Mouse (Mus musculus): ENCODE measurements at regions not wholly inside any gene's neighbourhood (a gene's known extent, or its start where the extent isn't known, plus 50 kb on each side); places are given as distances from the start of the nearest gene placed in this dataset.

GRCm38 (mm10) chr5:116661851-116662250 lies 70.2 kb upstream of the Srrm4 start:
- TF ChIP-seq CTCF (IDR thresholded peaks at IDR 0.05) (no peak), EP300 (IDR thresholded peaks at IDR 0.05) (no peak)

All from lung, postnatal 0 days (tissue).